Mouse (Mus musculus): ENCODE data around the gene Syt2. TPM values are rescaled to one million over a fixed set of nuclear protein-coding genes. Genes with fewer than 3 reads are reported as not detected.

Gene Syt2
- polyA plus RNA-seq (2014; fragmentation: Nextera tagmentation; extraction: Ambion mirVana) = 0.84 and 0.95 TPM in 2 replicates

DNA sequence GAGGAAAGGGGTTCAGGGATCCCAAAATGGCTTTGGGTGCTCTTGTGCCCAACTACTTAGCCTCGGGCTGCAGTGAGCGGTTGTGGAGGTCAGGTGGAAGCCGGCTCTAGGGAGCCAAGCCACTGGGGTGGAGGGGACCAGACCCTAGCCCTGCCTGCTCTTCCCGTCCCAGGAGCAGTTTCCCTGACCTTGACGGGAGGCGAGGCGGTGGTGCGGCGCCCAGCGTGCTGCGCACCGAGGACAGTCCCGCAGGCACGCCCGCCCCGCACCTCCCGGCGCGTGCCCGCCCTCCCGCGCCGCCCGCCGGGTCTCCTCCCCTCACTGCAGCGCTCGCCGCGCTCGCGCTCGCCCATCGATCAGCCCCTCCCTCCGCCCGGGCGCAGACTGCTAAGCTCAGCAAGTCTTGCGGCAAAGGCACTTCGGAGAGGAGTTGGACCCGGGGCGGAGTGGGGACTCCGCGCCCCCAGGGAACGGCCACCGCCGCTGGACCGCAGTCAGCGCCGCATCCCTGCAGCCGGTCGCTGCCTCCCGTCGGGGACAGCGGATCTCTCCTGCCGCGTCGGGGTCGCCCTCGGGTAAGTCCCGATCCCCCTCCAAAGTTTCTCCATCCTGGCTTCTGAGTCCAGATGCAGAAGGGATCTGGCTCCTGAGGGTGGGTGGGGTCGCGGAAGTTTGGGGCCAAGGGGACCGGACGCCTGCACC lies at the start of gene Syt2:
Gene Syt2 (plus strand): TSS at position 417 of the 702 bp plus-strand sequence.
- Histone ChIP-seq H3K4me1 (replicated peaks; ENCODE audit: control insufficient read depth, insufficient read depth, low read length) (peaks cover 3% of the 10 kb centered on the region; the same call in 1 of the 2 replicates), H3K27me3 (ENCODE audit: control insufficient read depth, insufficient read depth, low read length) (peaks cover 67% of the 10 kb centered on the region), H3K4me3 (ENCODE audit: low read depth, low read length) (peak within 1 kb of the TSS; percentile 38), H3K36me3 (ENCODE audit: control insufficient read depth, insufficient read depth, low read length) (no peaks in the 10 kb centered on the region), H3K9ac (ENCODE audit: low read length) (no peak within 1 kb of the TSS; the same call in 1 of the 2 replicates), H3K27ac (ENCODE audit: low read depth, low read length) (no peak within 1 kb of the TSS), H3K9me3 (ENCODE audit: control insufficient read depth, low read length) (no peaks in the 10 kb centered on the region), H3K4me2 (ENCODE audit: low read depth, low read length, severe bottlenecking) (peak within 1 kb of the TSS; percentile 72)
- DNase-seq (ENCODE audit: low spot score) (peak; percentile 79), ATAC-seq (replicated peaks; ENCODE audit: low FRiP score) (peak; percentile 46; the same call in 1 of the 2 replicates)
- WGBS = under 1% methylated on average over 59 of the region's 63 CpGs

DNA sequence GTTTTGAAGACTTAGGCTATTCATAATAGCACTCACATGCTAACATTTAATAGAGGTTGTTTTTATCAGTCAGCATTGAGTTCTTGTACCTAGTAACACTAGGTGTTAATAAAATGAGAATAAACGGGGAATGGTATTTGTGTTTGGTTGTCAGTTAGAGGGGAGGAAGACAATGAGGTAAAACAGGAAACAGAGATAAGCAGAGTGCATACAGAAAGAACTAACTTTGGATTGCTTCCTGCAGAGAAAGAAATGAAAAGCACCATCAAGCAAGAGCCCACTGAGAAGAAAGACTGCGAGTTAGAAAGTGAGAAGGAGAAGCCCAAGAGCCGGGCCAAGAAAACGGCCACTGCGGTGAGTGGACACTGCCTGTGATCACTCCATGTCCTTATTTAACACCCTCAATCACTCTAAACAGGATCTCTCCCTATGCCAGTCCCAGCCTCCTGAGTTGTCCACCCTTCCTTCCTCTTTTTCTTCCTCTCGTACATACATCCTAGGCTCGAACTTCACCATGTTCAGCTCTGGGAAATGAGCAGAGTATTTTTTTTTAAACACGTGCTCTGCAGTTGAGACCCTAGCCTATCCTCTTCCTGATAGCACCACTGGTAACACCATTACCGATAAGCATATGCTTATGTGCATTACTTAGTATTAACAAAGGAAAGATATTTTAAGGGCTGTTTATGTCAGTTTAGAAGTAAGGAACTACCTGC lies 49.0 kb upstream of the Syt2 start:
- no peaks in the 10 kb centered on the region for H3K9me3 ChIP-seq (ENCODE audit: control insufficient read depth, low read length)
- DNase-seq (ENCODE audit: low spot score) (no peak), ATAC-seq (replicated peaks; ENCODE audit: low FRiP score) (no peak)
- H3K9ac ChIP-seq (ENCODE audit: low read length) = no peak overlapping the region
- no peak overlapping the region for H3K4me3 ChIP-seq (ENCODE audit: low read depth, low read length)
- H3K4me1 ChIP-seq (replicated peaks; ENCODE audit: control insufficient read depth, insufficient read depth, low read length) = no peaks in the 10 kb centered on the region
- H3K27me3 ChIP-seq (ENCODE audit: control insufficient read depth, insufficient read depth, low read length) = no peaks in the 10 kb centered on the region
- H3K36me3 ChIP-seq (ENCODE audit: control insufficient read depth, insufficient read depth, low read length) = peaks cover 5% of the 10 kb centered on the region; the same call in 1 of the 2 replicates
- no peak overlapping the region for H3K27ac ChIP-seq (ENCODE audit: low read depth, low read length)
- H3K4me2 ChIP-seq (ENCODE audit: low read depth, low read length, severe bottlenecking) = no peak overlapping the region
- WGBS = 94% methylated on average over 9 of the region's 9 CpGs

DNA sequence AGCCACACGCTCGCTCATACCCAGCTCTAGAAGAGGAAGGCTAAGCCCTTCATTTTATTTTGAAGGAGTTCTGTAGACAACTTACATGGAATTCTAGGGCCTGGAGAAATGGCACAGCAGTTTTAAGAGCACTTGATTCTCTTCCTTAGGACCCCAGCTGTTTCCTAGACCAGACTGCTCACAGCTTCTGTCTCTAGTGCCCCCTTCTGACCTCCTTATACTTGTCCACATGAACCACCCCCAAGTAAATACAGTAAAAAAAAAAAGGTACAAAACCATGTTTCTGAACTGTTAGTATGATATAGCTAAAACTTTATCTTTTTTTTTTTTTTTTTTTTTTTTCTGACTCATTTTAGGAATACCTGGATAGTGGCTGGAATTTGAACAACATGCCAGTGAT lies 42.4 kb upstream of the Syt2 start:
- Histone ChIP-seq H3K36me3 (ENCODE audit: control insufficient read depth, insufficient read depth, low read length) (peaks cover 4% of the 10 kb centered on the region; the same call in 1 of the 2 replicates), H3K4me1 (replicated peaks; ENCODE audit: control insufficient read depth, insufficient read depth, low read length) (no peaks in the 10 kb centered on the region)
- 96% methylated on average over 2 of the region's 2 CpGs for WGBS

DNA sequence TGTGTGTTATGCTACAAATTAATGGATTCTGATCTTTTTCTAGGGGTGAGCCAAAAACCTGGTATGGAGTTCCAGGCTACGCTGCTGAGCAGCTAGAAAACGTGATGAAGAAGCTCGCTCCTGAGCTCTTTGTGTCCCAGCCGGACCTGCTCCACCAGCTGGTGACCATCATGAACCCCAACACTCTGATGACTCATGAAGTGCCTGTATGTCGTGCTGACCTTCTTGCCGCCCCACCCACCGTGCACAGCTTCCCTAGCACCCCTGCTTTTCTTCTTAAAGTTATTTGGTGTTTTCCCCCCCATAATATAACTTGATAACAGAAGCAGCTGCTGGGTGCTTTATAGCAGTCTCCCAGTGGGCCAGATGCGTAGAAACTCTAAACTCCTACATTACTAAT lies 40.8 kb upstream of the Syt2 start:
- H3K4me1 ChIP-seq (replicated peaks; ENCODE audit: control insufficient read depth, insufficient read depth, low read length) = no peaks in the 10 kb centered on the region
- no peak overlapping the region for H3K9ac ChIP-seq (ENCODE audit: low read length)
- no peak overlapping the region for H3K4me3 ChIP-seq (ENCODE audit: low read depth, low read length)
- no peaks in the 10 kb centered on the region for H3K27me3 ChIP-seq (ENCODE audit: control insufficient read depth, insufficient read depth, low read length)
- WGBS = 92% methylated on average over 8 of the region's 8 CpGs
- peaks cover 4% of the 10 kb centered on the region; the same call in 1 of the 2 replicates for H3K36me3 ChIP-seq (ENCODE audit: control insufficient read depth, insufficient read depth, low read length)
- H3K9me3 ChIP-seq (ENCODE audit: control insufficient read depth, low read length) = no peaks in the 10 kb centered on the region
- DNase-seq (ENCODE audit: low spot score) (no peak), ATAC-seq (replicated peaks; ENCODE audit: low FRiP score) (no peak)
- no peak overlapping the region for H3K27ac ChIP-seq (ENCODE audit: low read depth, low read length)
- H3K4me2 ChIP-seq (ENCODE audit: low read depth, low read length, severe bottlenecking) = no peak overlapping the region

More for the DNA sequence above, 42.4 kb upstream of the Syt2 start:
- H3K27ac ChIP-seq (ENCODE audit: low read depth, low read length) = no peak overlapping the region
- no peak for ATAC-seq (replicated peaks; ENCODE audit: low FRiP score)
- H3K9ac ChIP-seq (ENCODE audit: low read length) = no peak overlapping the region
- no peak overlapping the region for H3K4me2 ChIP-seq (ENCODE audit: low read depth, low read length, severe bottlenecking)
- no peaks in the 10 kb centered on the region for H3K9me3 ChIP-seq (ENCODE audit: control insufficient read depth, low read length)
- DNase-seq (ENCODE audit: low spot score) = no peak
- H3K27me3 ChIP-seq (ENCODE audit: control insufficient read depth, insufficient read depth, low read length) = no peaks in the 10 kb centered on the region
- no peak overlapping the region for H3K4me3 ChIP-seq (ENCODE audit: low read depth, low read length)

DNA sequence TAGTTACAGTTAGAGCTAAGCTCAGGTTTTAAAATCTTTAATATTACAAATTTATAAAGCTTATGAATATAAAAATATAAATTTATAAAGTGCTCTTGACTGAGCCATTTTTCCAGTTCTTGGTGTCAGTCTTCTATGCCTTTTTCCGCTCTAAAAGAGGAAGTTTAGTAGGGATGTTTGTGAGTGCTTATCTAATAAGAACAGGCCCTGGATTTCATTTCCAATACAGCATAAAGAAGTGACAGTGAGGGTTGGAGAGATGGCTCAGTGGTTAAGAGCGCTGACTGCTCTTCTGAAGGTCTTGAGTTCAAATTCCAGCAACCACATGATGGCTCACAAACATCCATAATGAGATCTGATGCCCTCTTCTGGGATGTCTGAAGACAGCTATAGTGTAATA lies 40.1 kb upstream of the Syt2 start:
- no peaks in the 10 kb centered on the region for H3K27me3 ChIP-seq (ENCODE audit: control insufficient read depth, insufficient read depth, low read length)
- peaks cover 4% of the 10 kb centered on the region; the same call in 1 of the 2 replicates for H3K36me3 ChIP-seq (ENCODE audit: control insufficient read depth, insufficient read depth, low read length)
- no peak overlapping the region for H3K4me2 ChIP-seq (ENCODE audit: low read depth, low read length, severe bottlenecking)
- H3K4me3 ChIP-seq (ENCODE audit: low read depth, low read length) = no peak overlapping the region
- DNase-seq (ENCODE audit: low spot score) (no peak), ATAC-seq (replicated peaks; ENCODE audit: low FRiP score) (no peak)
- no peaks in the 10 kb centered on the region for H3K9me3 ChIP-seq (ENCODE audit: control insufficient read depth, low read length)
- WGBS = 97% methylated on average over 2 of the region's 2 CpGs
- H3K9ac ChIP-seq (ENCODE audit: low read length) = no peak overlapping the region
- no peaks in the 10 kb centered on the region for H3K4me1 ChIP-seq (replicated peaks; ENCODE audit: control insufficient read depth, insufficient read depth, low read length)
- H3K27ac ChIP-seq (ENCODE audit: low read depth, low read length) = no peak overlapping the region

DNA sequence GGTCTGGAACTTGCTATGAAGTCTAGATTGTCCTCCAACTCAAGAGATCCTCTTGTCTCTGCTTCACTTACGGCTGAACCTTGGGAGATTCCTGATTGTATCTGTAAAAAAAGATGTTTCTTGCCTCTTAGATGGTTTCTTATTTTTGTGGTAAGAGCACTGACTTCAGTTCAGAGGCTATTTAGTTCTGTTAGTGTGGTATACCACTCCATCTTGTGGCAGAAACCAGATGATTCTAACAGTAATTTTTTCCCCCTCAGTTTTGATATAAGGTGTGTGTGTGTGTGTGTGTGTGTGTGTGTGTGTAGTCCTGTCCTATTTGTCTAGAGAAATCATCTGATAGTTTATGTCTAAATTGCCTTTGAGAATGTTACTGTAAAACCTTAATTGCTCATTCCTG lies 39.2 kb upstream of the Syt2 start:
- Histone ChIP-seq H3K9me3 (ENCODE audit: control insufficient read depth, low read length) (no peaks in the 10 kb centered on the region), H3K4me2 (ENCODE audit: low read depth, low read length, severe bottlenecking) (no peak overlapping the region), H3K27me3 (ENCODE audit: control insufficient read depth, insufficient read depth, low read length) (no peaks in the 10 kb centered on the region), H3K4me1 (replicated peaks; ENCODE audit: control insufficient read depth, insufficient read depth, low read length) (no peaks in the 10 kb centered on the region), H3K27ac (ENCODE audit: low read depth, low read length) (no peak overlapping the region), H3K4me3 (ENCODE audit: low read depth, low read length) (no peak overlapping the region), H3K9ac (ENCODE audit: low read length) (no peak overlapping the region), H3K36me3 (ENCODE audit: control insufficient read depth, insufficient read depth, low read length) (peaks cover 4% of the 10 kb centered on the region; the same call in 1 of the 2 replicates)
- 93% methylated on average over 1 of the region's 1 CpGs for whole genome bisulfite sequencing
- no peak for ATAC-seq (replicated peaks; ENCODE audit: low FRiP score)
- no peak for DNase-seq (ENCODE audit: low spot score)

DNA sequence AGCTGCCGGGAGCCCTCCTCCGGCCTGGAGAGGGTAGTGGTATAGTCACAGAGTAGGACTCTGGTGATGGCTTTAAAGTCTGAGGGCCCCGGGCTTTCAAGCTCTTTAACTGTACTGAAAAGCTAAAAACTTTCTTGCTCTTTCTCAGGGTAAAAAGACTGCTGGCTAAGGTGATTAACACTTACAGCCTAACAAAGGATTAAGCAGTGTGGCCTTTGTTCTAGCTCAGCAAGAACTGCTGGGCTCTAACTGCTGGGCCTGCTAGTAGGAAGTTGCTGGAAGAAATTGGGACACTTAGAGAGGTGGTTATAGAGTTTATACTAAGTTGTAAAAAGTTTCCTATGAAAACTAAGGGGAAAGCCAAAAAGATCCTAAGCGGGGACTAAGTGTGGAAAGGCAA lies 37.3 kb upstream of the Syt2 start:
- Histone ChIP-seq H3K9me3 (ENCODE audit: control insufficient read depth, low read length) (no peaks in the 10 kb centered on the region), H3K36me3 (ENCODE audit: control insufficient read depth, insufficient read depth, low read length) (peaks cover 16% of the 10 kb centered on the region; the same call in 1 of the 2 replicates), H3K4me2 (ENCODE audit: low read depth, low read length, severe bottlenecking) (no peak overlapping the region), H3K4me1 (replicated peaks; ENCODE audit: control insufficient read depth, insufficient read depth, low read length) (no peaks in the 10 kb centered on the region), H3K27ac (ENCODE audit: low read depth, low read length) (no peak overlapping the region), H3K27me3 (ENCODE audit: control insufficient read depth, insufficient read depth, low read length) (no peaks in the 10 kb centered on the region), H3K4me3 (ENCODE audit: low read depth, low read length) (no peak overlapping the region), H3K9ac (ENCODE audit: low read length) (no peak overlapping the region)
- DNase-seq (ENCODE audit: low spot score) (no peak), ATAC-seq (replicated peaks; ENCODE audit: low FRiP score) (no peak)
- WGBS = 42% methylated on average over 4 of the region's 4 CpGs

DNA sequence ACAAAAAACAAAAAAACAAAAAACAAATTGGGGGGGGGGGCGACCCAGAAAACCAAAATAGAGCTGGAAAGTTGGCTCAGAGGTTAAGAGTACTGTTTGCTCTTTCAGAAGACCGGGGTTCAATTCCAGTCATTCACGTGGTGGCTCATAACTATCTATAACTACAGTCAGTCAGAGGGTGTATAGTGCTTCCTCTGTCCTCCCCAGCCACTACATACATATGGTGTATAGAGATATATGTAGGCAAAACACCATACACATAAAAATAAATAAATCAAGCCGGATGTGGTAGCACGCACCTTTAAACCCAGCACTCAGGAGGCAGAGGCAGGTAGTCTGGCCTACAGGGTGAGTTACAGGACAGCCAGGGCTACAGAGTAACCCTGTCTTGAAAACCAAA lies 31.9 kb upstream of the Syt2 start:
- Histone ChIP-seq H3K36me3 (ENCODE audit: control insufficient read depth, insufficient read depth, low read length) (peaks cover 24% of the 10 kb centered on the region; the same call in 1 of the 2 replicates), H3K9ac (ENCODE audit: low read length) (no peak overlapping the region), H3K9me3 (ENCODE audit: control insufficient read depth, low read length) (no peaks in the 10 kb centered on the region), H3K4me3 (ENCODE audit: low read depth, low read length) (no peak overlapping the region), H3K4me1 (replicated peaks; ENCODE audit: control insufficient read depth, insufficient read depth, low read length) (no peaks in the 10 kb centered on the region), H3K27me3 (ENCODE audit: control insufficient read depth, insufficient read depth, low read length) (no peaks in the 10 kb centered on the region), H3K4me2 (ENCODE audit: low read depth, low read length, severe bottlenecking) (no peak overlapping the region), H3K27ac (ENCODE audit: low read depth, low read length) (no peak overlapping the region)
- ATAC-seq (replicated peaks; ENCODE audit: low FRiP score) (no peak), DNase-seq (ENCODE audit: low spot score) (no peak)
- whole genome bisulfite sequencing = 92% methylated on average over 5 of the region's 5 CpGs
